Mouse (Mus musculus) midbrain, embryonic 11.5 days (tissue): ENCODE measurements around the gene Slc38a5. TPM values are rescaled to one million over a fixed set of nuclear protein-coding genes. Genes with fewer than 3 reads are reported as not detected.
"Not testable (repeated sequence)": the region's sequence is repeated elsewhere in the genome, so short reads cannot be mapped to it uniquely, and the experiment has no call there.

Experiments used
- ATAC-seq: fragments of 200-750 bp; cut with Nextera tagmentation; 2 replicates; pipeline ENCODE4 v1.8.0; 2017; ENCODE audit warnings: moderate TSS enrichment, moderate library complexity; ENCODE audit not compliant: low FRiP score
- DNase-seq: peaks from one replicate; pipeline ENCODE4 v3.0.0; 2015; ENCODE audit warnings: low spot score; ENCODE audit errors: missing footprints
- H3K27ac ChIP-seq: fragments of 300-500 bp; sonication (generic); 2 replicates; pipeline ENCODE4 v1.5.1; 2014; ENCODE audit warnings: low read depth, low read length
- H3K27me3 ChIP-seq: fragments of 300-500 bp; sonication (generic); 2 replicates; pipeline ENCODE4 v1.6.1; 2014; ENCODE audit warnings: mild to moderate bottlenecking, low read length, moderate library complexity, mixed read lengths; ENCODE audit not compliant: control insufficient read depth, insufficient read depth
- H3K36me3 ChIP-seq: fragments of 300-500 bp; sonication (generic); 2 replicates; pipeline ENCODE4 v1.6.1; 2014; ENCODE audit warnings: mild to moderate bottlenecking, low read length, moderate library complexity, mixed read lengths; ENCODE audit not compliant: control insufficient read depth, insufficient read depth
- H3K4me1 ChIP-seq: fragments of 300-500 bp; sonication (generic); 2 replicates; pipeline ENCODE4 v1.6.1; 2014; ENCODE audit warnings: low read length; ENCODE audit not compliant: control insufficient read depth, insufficient read depth
- H3K4me2 ChIP-seq: fragments of 300-500 bp; sonication (generic); 2 replicates; pipeline ENCODE4 v1.6.1; 2014; ENCODE audit warnings: mild to moderate bottlenecking, moderate library complexity
- H3K4me3 ChIP-seq: fragments of 300-500 bp; sonication (generic); 2 replicates; pipeline ENCODE4 v1.5.1; 2014; ENCODE audit warnings: low read depth, low read length
- H3K9ac ChIP-seq: fragments of 300-500 bp; sonication (generic); 2 replicates; pipeline ENCODE4 v1.6.1; 2014; ENCODE audit warnings: low read length
- H3K9me3 ChIP-seq: fragments of 300-500 bp; sonication (generic); 2 replicates; pipeline ENCODE4 v1.6.1; 2016; ENCODE audit warnings: low read length; ENCODE audit not compliant: control insufficient read depth
- WGBS: fragments of 180-500 bp; shearing (Covaris S2); extraction: QIAGEN DNeasy Blood & Tissue Kit; methylation state at CpG from one replicate; pipeline ENCODE4 v1.1.7; 2014; 5-methylcytosine and 5-hydroxymethylcytosine counted together
- polyA plus RNA-seq: library from polyadenylated mRNA; unstranded; fragments of >200 nt; fragmentation: Nextera tagmentation; extraction: Ambion mirVana; gene quantifications from 2 replicates; pipeline ENCODE4 v1.2.1, GENCODE M21; 2014

Slc38a5 gene
- polyA plus RNA-seq, 1 experiment from 2014 or later, result 5.2 TPM

- H3K36me3 ChIP-seq, result no peaks in the 10 kb centered on the region
- no peak for DNase-seq
- H3K27me3 ChIP-seq, result no peaks in the 10 kb centered on the region
- no peak for ATAC-seq
- H3K4me3 ChIP-seq, result no peak overlapping the region
- no peak overlapping the region for H3K27ac ChIP-seq
- 23% methylated on average over 9 of the region's 10 CpGs for WGBS
- no peaks in the 10 kb centered on the region for H3K9me3 ChIP-seq
- no peak overlapping the region for H3K4me2 ChIP-seq
- H3K4me1 ChIP-seq, result no peaks in the 10 kb centered on the region
- no peak overlapping the region for H3K9ac ChIP-seq
These were observed 1.1 kb downstream of the Slc38a5 start for GRCm38 (mm10) chrX:8272000-8272399.

GRCm38 (mm10) chrX:8274056-8274455, 3.1 kb downstream of the Slc38a5 start:
- H3K4me1 ChIP-seq, result no peaks in the 10 kb centered on the region
- no peak overlapping the region for H3K4me3 ChIP-seq
- H3K9me3 ChIP-seq, result no peaks in the 10 kb centered on the region
- no peak overlapping the region for H3K9ac ChIP-seq
- ATAC-seq (no peak), DNase-seq (no peak)
- no peaks in the 10 kb centered on the region for H3K27me3 ChIP-seq
- H3K27ac ChIP-seq, result no peak overlapping the region
- no peaks in the 10 kb centered on the region for H3K36me3 ChIP-seq
- 90% methylated on average over 5 of the region's 5 CpGs for WGBS
- H3K4me2 ChIP-seq, result no peak overlapping the region

DNA sequence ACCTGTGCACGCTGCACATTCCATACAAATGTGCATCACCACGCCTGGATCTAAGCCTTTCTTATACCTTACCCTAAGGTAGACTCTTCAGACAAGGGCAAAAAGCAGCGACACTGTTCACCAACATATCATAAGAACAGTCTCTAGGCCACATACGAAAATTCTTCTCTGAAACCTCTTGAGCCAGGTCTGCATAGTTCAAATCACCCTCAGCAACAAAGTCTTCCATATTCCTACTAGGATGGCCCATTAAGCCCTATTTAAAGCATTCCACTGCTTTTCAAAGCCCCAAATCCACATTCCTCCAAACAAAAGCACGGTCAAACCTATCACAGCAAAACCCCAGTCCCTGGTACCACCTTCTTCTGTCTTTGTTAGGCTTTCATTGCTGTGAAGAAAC, 17.7 kb downstream of the Slc38a5 start:
- Histone ChIP-seq H3K4me1 (no peaks in the 10 kb centered on the region), H3K9ac (no peak overlapping the region), H3K36me3 (no peaks in the 10 kb centered on the region), H3K4me3 (no peak overlapping the region), H3K27me3 (no peaks in the 10 kb centered on the region), H3K9me3 (no peaks in the 10 kb centered on the region), H3K27ac (no peak overlapping the region), H3K4me2 (no peak overlapping the region)
- DNase-seq, result no peak
- no peak for ATAC-seq
- 79% methylated on average over 5 of the region's 5 CpGs for WGBS

GRCm38 (mm10) chrX:8309302-8309701, 38.4 kb downstream of the Slc38a5 start:
- Histone ChIP-seq H3K9ac (no peak overlapping the region), H3K36me3 (no peaks in the 10 kb centered on the region), H3K27ac (no peak overlapping the region), H3K4me3 (no peak overlapping the region), H3K4me1 (no peaks in the 10 kb centered on the region), H3K27me3 (no peaks in the 10 kb centered on the region), H3K4me2 (no peak overlapping the region), H3K9me3 (no peaks in the 10 kb centered on the region)
- ATAC-seq, result no peak
- no peak for DNase-seq
- WGBS, result 94% methylated on average over 1 of the region's 1 CpGs

- DNase-seq, result not testable (repeated sequence)
These were observed 44.0 kb downstream of the Slc38a5 start for GRCm38 (mm10) chrX:8314905-8315304.

DNA sequence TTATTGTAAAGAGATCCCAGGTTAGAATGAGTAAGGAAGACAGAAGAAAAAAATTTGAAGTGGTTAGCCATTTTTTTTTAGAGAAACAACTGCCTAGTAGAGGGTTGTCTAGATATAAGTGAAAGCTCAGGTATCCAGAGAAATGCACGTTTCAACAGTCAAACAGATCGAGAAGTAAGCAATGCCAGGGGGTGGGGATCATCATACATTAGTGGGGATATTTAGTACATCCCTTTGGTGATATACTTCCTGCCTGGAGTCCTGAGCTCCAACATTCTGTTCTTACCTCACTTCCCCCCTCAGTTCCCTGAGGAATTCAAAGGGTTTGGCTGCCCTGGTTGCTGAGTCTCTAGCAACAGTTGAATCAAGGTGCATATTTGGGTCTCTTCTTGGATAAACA, 56.2 kb downstream of the Slc38a5 start, which contains the start of gene Ssxb10:
Gene Ssxb10, plus strand, starts transcription at position 301 of the 400 bp plus-strand sequence.
- no peaks in the 10 kb centered on the region for H3K4me1 ChIP-seq
- H3K27ac ChIP-seq, result no peak within 1 kb of the TSS
- H3K9me3 ChIP-seq, result no peaks in the 10 kb centered on the region; the same call in 1 of the 2 replicates
- H3K27me3 ChIP-seq, result no peaks in the 10 kb centered on the region
- no peaks in the 10 kb centered on the region for H3K36me3 ChIP-seq
- H3K9ac ChIP-seq, result no peak within 1 kb of the TSS
- WGBS, result 61% methylated on average over 2 of the region's 2 CpGs
- no peak within 1 kb of the TSS for H3K4me2 ChIP-seq
- DNase-seq (no peak), ATAC-seq (no peak)
- H3K4me3 ChIP-seq, result no peak within 1 kb of the TSS

More at GRCm38 (mm10) chrX:8314905-8315304, 44.0 kb downstream of the Slc38a5 start:
- not testable (repeated sequence) for H3K4me2 ChIP-seq, H3K27ac ChIP-seq, ATAC-seq, H3K4me1 ChIP-seq, H3K4me3 ChIP-seq, H3K27me3 ChIP-seq, H3K9ac ChIP-seq, H3K36me3 ChIP-seq, H3K9me3 ChIP-seq
- WGBS, result 12% methylated on average over 7 of the region's 7 CpGs

Other genes starting within 250 kb of the Slc38a5 start
- gene Suv39h1, start 196.4 kb upstream of the Slc38a5 start, polyA plus RNA-seq, result 80.8 and 82.6 TPM in 2 replicates
- 0.26 and 0.34 TPM in 2 replicates for gene Was, start 180.6 kb upstream of the Slc38a5 start, polyA plus RNA-seq
- 21.9 and 23.4 TPM in 2 replicates for gene Wdr13, start 138.2 kb upstream of the Slc38a5 start, polyA plus RNA-seq
- gene Rbm3, start 125.3 kb upstream of the Slc38a5 start, polyA plus RNA-seq, result 439 and 458 TPM in 2 replicates
- gene Tbc1d25, start 95.0 kb upstream of the Slc38a5 start, polyA plus RNA-seq, result 11.5 and 11.6 TPM in 2 replicates
- gene Ebp, start 77.6 kb upstream of the Slc38a5 start, polyA plus RNA-seq, result 32.0 and 36.1 TPM in 2 replicates
- gene Porcn, start 64.6 kb upstream of the Slc38a5 start, polyA plus RNA-seq, result 14.7 and 15.9 TPM in 2 replicates
- 40.2 and 44.3 TPM in 2 replicates for gene Ftsj1, start 18.7 kb upstream of the Slc38a5 start, polyA plus RNA-seq
- gene Ssxb10, start 56.3 kb downstream of the Slc38a5 start, polyA plus RNA-seq, result not detected in 2 replicates
- not detected in 2 replicates for gene Ssxb9, start 95.8 kb downstream of the Slc38a5 start, polyA plus RNA-seq
- gene Ssxb1, start 142.2 kb downstream of the Slc38a5 start, polyA plus RNA-seq, result not detected in 2 replicates
- not detected in 2 replicates for gene Ssxb2, start 190.6 kb downstream of the Slc38a5 start, polyA plus RNA-seq